Mouse (Mus musculus): ENCODE results near the gene Dio1.
A peak's percentile ranks its signal among the peaks of the same experiment; 100 is the strongest.

The Dio1 gene

DNA sequence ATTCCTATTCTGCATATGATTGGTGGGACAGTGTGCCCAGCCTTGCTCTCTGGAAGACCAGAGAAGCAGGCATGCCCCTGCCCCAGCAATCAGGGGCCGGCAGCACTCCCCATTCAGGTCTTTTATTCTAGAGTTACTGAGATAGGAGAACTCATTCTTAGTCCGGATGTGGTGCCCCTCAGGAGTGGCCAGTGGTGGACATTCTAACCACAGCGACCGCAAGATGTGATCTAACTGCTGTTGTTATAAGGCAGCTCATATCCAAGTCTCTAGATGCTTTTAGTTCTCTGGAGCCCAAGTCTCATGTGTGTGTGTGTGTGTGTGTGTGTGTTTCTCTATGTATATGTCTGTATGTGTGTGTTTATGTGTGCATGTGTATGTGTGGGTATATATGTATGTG lies 6.6 kb downstream of the Dio1 start:
- DNase-seq, result no peak

DNA sequence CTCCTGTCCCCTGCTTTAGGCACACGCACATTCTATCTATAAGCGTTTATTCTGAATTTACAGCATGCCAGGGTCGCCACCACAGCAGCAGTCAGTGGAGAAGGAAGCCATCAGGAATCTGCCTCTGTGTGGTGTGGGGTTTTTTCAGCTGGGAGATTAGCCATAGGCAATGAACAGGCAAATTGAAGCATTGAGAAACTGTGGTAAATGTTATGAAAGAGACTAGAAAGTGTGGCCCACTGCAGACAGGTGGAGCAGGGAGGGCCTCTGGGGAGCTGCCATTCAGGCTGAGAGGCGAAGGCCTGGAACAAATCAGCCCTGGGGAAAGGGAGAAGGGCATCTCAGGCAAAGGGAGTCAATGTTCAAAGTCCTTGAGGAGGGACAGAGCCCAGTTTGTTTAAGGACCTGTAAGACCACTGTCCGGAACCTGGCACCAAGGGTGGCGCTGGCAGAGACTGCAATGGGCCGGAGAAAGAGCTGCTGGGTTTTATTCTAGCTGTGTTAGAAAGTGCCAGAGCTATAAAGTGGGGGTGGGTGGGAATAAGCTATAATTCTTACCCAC lies 7.1 kb downstream of the Dio1 start:
- no peak for DNase-seq

DNA sequence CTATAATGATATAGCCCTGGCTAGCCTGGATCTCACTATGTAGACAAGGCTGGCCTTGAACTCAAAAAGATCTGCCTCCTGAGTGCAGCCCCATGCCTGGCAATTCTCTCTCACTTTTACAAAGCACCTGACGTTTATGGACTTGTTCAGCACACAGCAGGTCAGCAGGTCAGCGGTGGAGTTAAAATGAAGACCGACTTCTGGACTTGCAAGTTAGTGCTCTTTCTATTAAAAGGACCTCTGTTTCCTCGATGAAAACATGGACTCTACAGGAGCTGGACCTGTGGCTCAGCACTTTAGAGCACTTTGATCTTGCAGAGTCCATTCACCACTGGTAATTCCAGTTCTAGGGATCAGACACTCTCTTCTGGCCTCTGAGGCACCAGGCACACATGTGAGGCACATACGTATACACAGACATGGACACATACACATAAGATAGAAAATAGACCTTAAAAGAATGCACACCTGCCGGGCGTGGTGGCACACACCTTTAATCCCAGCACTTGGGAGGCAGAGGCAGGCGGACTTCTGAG lies 8.8 kb downstream of the Dio1 start:
- no peak for DNase-seq

DNA sequence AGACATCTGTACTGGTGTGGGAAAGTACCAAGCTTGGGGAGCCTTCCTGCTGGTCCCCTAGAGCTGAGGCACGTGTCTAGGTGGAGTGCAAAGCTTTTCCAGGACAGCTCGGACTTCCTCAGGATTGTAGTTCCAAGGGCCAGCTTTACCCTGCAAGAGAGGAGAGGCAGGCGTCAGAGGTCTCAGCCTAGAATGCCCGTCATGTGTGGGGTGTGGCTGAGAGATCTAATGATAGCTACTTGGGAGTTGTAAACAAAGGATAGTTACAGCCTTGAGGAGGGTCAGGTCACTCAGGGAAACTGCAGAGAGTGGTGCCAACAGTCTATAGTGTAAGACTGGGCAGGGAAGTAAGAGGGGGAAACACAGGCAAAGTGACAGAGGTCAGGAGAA lies 14.7 kb downstream of the Dio1 start:
- DNase-seq, result no peak

DNA sequence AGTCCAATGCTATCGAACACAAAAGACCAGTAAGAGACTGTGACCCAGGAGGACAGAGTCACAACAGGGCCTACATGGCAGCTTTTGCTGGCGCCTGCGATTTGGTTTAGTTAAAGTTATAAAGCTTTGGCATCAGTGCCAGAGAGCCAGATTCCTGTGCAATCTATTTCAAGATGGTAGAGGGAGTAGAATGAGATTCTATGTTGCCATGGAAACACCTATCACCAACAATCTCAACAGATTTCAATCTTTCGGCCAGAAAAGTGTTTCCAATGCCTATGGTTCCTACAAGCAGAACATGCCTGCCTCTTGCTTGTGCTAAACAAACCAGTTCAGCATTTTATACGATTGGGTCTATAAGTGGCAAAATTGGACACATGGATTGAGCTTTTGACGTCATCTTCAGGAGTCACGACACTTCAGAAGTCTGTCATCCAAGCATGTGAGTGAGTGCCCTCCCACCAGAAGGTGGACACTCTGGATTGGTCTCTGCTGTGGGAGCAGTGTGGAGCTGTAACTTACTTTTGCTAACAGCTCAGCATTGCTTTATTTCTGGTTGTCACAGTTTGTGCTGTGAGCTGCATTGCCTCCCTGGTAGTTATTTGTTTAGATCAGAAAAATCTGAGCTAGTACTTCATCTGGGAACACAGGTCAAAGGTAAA lies 15.2 kb downstream of the Dio1 start:
- no peak for DNase-seq

DNA sequence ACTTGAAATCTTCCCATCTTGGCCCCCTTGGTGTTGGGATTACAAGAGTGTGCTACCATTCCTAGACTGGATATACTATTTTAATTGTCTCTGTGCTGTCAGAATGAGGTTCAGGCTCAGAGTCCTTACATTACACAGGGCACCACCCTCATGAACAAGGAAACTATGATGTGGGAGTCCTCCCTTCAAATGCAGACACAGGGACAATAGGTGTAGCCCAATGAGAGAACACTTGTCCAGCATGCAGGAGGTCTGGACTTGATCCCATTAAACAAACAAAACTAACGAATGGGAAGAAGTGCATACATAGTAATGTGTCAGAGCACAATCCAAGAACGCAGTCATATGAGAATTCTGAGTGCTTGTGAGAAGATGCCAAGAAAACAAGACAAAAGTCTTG lies 19.5 kb downstream of the Dio1 start:
- DNase-seq, result no peak

DNA sequence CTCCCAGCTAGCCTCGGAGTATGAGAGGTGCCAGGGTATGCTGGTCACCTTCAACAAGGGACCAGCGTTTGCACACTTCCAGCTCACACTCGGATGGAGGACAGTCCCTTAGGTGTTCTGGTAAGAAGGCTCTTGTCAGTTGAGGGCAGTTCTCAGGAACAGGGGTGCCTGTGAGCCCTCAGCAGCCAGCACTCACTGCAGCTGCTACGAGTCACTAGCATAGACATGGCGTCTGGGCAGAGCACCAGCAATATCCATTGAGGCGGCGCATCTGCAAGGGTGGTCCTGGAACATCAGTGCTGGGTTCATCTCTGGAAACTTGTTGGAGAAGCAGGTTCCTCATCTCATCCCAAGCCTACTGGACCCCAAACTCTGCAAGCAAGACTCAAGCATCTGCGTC lies 20.6 kb downstream of the Dio1 start:
- no peak for DNase-seq

DNA sequence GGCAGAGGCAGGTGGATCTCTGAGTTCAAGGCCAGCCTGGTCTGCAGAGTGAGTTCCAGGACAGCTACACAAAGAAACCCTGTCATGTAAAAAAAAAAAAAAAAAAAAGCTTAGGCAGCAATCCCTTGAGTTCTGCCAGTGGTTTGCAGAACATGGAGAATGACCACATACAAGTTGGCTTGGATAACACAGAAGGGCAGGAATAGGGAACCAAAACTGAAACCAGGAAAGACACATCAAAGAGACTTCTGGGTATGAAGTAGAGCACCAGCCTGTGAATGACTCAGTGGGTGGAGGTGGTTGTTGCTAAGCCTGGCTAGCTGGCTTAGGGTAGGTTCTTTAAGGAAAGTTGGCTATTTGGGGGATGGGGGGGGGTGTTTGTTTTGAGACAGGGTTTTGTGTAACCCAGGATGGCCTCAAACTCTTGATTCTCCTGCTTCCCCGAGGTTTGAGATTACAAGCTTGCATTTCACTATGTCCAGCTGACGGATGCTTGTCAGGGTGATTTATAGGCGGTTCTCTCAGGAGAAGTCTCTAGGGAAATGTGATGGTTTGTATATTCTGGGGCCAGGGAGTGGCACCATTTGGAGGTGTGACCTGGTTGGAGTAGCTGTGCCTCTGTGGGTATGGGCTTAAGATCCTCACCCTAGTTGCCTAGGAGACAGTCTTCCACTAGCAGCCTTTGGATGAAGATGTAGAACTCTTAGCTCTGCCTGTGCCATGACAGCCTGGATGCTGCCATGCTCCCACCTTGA lies 21.3 kb downstream of the Dio1 start:
- DNase-seq, result no peak

DNA sequence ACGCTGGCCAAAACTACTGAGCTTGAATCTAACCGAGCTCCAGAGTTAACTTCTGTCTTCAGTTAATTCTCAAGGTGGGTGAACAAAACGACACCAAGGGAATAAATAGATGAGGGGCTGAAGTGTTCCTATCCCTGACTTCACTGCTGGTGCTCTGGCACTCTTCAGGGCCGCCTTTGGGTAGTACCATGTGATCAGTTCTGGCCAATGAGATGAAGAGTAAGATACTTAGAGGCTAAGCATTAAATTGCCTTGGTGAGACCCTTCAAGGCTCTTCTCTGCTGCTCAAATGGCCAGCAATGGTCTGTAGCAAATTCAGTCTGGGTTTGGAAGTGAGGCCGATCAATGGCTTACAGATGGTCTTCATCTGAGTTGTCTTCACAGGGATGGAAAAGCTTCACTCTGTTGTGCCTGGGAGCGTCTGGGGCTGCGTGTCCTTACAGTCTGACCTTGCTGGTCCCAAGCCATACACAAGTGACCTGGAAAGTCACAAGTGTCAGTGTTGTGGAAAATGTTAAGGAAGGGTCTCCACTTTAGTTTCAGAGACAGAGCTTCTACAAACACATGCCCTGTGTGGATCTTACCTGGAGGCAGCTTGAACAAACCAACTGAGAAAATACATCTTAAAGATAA lies 26.0 kb downstream of the Dio1 start:
- DNase-seq, result no peak

DNA sequence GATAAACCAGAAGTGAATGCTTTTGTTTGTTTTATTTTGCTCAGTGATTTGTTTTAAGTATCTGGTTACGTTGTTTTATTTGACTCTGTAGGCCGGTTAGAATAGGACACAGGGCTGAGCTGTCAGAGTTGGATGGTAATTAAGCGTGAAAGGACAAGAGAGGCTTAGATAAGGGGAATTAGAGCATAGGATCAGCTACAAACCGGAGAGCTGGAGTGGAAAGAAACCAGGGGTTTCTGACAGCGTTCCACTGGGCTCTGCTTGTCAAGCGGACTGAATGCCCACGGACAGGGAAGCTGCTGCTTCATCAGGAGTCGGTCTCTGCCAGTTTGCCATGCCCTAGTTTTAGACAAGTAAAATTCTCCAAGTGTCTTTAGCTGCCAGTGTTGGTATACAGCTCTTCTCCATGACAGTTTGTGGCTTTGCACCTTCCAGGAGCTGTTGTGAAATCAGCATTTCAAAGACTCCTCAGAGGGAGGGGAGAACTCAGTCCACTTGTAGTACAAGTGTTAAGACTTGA lies 28.7 kb downstream of the Dio1 start:
- DNase-seq, result no peak

DNA sequence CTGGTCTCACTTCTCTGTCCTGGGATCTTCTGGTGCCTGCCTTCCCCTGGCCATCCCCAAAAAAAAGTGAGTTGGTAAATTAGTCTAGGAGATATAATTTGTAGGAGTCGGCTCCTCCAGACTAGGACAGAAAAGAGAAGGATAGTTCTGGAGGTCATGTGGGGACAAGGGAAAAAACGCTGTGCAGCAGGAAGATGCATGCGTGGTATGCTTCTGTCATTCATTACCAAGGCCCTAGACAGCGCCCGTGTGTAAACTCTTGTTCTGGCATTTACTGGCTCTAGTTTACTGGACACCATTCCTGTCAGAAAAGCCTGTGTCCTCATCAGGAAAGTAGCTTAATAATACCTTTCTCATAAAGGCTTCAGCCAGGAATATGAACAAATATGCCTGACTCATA lies 32.5 kb downstream of the Dio1 start:
- no peak for DNase-seq

DNA sequence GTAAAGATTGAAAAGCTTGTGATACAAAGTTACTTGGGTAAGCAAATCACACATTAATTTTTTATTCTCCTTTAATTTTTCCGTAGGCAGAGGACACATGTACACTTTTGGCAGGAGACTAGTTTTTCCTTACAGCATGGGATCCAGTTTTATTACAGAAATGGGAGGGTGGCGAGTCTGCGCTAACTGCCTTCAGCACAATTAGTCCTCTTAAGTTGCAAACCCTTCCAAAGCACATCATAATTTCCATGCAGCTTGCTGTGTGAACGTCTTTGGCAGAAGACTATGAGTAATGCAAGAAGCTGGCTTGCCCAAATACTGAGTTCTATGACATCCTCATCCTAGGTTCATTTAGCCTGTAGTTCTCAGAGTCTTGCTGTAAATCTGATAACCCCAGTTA lies 33.3 kb downstream of the Dio1 start:
- no peak for DNase-seq

DNA sequence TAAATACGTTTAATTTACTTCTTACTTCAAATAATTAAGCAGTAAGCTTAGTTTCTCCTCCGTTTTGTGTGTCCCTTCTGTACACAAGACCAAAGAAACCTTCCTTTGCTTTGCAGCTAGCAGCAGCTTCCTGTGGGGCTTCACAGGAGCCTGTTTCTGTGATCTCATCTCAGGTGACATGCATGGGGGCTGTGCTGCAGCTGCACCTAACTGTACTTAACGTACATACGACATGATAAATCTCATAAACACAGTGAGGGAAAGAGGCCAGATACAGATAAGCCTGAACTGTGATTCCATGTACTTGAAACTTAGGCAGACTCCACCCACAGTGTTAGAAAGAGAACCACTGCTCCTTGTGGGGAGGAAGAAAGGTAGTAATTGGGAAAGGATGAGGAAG lies 47.0 kb downstream of the Dio1 start:
- peak; percentile 73 for DNase-seq

DNA sequence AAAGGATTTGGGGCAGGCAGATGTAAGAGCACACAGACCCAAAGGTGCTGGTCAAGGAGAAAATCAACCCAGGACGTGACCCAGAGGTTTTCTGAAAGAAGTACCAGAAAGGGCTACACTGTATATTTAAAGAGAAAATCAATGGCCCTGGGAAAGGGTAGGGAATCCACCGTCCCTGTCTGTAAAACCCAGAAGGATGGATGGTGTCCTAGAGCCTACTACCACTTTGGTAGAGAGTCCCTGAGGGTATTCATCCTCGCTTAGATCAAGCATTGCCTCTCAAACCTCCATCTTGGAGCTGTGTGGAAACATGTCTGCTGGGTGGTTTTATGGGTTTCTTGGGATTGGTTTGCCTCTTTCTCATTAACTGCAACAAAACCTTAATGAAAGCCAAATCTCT lies 52.6 kb downstream of the Dio1 start:
- no peak for DNase-seq

DNA sequence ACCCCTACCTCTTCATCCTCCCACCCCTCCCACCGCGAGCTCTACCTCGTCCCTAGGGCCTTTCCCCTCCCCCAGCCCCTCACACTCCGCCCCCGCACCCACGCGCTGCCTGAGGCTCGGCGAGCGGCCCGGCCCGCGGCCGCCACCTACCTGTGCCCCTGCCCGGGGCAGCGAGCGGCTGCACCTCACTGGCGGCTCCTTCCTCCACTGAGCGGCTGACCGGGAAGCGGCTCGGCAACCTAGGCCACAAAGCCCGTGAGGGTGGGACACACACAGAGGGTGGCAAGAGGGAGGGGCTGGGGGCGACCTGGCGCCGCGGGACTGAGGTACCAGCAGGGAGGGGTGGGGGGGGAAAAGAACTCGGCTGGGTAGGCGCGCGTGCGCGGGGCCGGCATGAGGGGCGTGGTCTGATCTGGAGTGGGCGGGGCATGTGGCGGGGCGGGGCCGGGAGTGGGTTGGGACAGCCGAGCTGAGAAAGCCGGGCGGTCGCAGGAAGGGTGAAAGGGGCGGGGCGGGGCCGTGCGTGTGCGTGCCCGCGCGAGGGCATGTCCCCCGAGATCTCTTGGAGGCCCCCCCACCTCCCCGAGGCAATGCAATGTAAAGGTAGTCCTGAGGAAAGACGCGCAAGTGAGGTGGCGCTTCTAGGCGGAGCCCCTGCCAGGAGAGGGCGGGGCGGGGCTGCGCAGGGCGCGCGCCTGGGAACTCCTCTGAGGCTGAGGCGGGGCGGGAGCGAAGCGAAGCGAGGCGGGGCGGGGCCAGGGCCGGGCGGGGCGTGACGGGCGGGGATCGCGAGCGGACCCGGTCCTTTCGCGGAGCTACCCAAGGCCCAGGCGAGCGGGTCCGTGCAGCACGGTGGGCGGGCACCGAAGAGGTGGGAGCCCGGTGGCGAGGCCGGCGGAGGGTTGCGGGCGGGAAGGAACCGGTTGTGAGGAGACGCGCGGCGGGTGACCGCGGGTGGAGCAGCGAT lies 53.6 kb downstream of the Dio1 start, which contains the start of the genes Lrrc42 and Hspb11:
Gene Lrrc42 (minus strand): TSS at position 408 of the 967 bp plus-strand sequence.
Gene Hspb11 (plus strand): TSS at position 469 of the 967 bp plus-strand sequence.
- DNase-seq, result peak; percentile 99

DNA sequence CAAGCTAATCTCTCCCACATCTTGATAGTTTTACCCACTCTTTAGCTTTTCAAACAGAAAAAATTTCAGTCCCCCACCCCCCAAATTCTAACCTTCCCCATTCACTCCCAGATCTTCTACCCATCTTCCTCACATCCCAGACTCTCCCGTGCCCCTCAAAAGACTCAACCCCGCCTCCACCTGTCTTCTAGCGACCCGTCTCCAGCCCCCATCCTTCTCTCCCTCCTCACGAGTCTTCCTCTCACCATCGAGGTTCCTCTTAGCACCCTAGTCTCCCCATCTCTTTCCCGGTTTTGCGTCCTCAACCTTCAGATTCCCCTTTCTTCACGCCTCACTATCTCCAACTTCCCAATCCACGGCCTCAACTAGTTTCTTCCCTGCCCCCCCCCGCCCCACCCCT lies 54.4 kb downstream of the Dio1 start:
- peak; percentile 38 for DNase-seq

DNA sequence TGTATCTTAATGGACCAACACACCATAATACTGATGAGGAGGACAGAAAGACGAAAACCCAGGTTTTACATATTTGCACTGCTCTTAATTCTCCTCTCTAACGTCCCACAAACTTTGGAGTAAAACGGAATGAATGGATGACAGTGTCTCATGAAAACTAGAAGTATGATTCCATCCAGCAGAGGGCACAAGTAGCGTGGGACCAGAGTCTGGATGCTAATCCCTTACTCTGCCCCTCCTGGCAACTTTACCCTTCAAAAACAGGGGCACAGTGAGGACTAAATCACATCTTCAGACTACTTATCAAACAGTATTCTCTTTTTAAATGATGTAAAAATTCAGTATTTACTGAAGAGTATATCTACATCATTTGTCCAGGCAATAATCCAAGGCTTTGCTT lies 56.5 kb downstream of the Dio1 start:
- peak; percentile 59 for DNase-seq

DNA sequence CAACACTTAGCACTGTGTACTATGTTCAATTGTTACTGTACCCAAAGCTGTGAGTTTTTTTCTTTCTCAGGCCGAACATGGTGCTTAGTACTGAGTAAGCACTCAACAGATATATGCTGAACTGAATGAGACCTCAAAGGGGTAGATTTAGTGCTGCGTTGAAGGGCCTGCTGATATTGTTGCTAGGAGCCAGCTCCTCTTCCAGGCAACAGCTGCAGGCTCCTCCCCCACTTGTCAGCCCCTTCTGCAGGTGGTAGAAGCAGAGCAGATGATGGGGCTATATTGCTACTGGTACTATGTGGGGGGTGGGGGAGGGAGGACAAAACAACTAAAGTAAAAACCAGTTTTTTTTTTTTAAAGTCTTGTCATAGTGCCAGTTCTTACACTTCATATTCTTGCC lies 57.5 kb downstream of the Dio1 start:
- peak; percentile 79 for DNase-seq

DNA sequence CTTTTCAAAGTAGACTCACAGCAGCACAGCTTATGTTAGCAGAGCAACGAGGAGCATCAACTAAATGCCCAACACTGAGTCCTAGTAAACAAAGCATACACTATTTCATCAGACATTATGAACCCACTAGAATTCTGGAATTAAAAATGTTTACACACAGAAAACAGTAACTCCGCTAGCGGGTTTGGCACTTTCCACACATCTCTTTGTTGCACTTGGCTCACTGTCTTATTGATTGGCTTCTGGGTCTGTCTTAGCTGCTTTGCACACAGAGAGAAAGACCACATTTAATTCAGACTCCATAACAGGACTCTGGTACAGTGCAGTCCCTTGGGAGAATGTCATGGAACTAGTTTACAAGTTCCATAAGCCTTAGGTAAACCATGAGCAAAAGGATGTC lies 58.9 kb downstream of the Dio1 start:
- DNase-seq, result no peak

DNA sequence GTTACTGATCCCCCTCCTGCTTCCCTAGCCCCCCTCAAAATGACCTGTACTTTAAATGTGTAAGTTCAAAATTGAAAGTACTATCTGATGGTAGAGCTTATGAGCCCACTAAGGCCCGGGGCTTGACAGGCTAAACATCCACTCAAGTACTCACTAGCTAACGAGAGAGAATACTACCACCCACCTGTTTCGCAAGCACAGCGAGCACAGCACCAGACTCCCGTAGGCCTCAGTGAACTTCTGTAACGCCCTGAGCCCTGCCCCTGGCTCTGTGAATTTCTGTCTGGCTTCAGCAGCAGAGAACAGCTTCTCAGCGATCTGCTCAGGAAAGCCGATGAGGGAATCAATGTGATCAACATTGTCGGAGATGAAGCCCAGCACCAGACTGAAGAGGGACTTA lies 59.9 kb downstream of the Dio1 start:
- no peak for DNase-seq

DNA sequence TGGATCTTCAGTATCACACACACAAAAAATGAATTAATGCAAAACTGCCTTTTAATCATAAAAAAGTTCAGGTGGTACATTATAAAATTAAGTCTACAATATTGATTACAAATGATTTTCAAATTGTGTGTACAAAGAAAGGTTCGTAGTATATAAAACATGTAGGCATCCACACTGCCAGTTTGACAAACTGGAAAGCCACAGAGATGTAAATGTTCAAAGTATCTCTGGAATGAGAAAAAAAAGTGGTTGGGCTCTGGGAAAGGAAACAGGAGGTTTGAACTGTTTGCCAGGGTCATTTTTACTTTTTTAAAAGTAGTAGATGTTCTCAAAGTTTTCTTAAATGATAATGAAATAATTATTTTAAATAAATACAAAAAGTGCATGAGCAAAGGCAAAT lies 60.9 kb downstream of the Dio1 start:
- no peak for DNase-seq

DNA sequence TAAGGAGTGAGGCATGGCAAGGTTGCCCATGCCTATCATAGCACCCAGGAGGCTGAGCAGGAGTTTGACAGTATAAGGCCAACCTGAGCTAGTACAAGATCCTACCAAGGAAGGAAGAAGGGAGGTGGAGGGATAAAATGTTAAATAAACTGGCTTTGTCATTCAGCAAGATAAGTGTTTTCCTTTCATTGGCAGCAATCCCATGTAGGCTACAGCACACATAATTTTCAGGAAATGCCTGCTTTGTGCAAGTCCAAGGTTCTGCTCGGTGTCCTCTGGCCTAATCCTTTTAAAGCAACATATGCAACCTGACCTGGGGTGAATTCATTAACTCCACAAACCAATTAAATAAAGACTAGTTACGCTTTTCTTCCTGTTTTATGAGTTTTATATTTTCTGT lies 61.6 kb downstream of the Dio1 start:
- no peak for DNase-seq
